8 mouse cellular contexts compared by ENCODE assay signal in the genomic region with DNA sequence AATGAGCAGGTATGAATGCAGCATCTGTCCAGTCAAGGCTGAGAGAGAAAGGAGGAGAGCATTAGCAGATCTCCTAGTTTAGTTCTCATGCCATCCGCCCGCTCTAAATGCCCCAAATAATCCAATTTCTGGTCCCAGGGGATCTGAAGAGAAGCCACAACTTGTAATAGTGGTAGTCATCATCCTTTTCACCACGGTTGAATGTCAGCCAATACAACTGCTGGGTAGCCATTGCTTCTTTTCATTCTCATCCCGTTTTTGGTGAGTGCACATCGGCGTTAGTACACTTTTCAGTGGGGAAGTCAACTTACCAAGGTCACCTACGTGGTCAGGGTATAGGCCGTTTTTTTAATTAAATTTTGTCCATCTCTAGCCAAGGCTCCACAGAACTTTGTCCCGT. TPM values are rescaled to one million over a fixed set of nuclear protein-coding genes. Genes with fewer than 3 reads are reported as not detected.
DNase-seq lines count a peak whose midpoint lies in the region; ATAC-seq lines count a peak whose summit lies in the region.

No protein-coding gene starts in this region.

- 0 out of 2 replicates have a peak, but pooled peaks have one; percentile 12 for ATAC-seq in heart, embryonic 11.5 days (replicated peaks; ENCODE audit: insufficient number of reproducible peaks, low FRiP score, low TSS enrichment)
- ATAC-seq in forebrain, embryonic 14.5 days, result no peak
- ATAC-seq in liver, embryonic 15.5 days (ENCODE audit: insufficient read depth), result no peak

- H3K4me3 ChIP-seq in heart, embryonic 11.5 days (ENCODE audit: low read depth, low read length), result peak overlapping the region; percentile 82
- peak overlapping the region; percentile 78 for H3K4me3 ChIP-seq in forebrain, embryonic 14.5 days (ENCODE audit: low read depth, low read length)
- peak overlapping the region; percentile 91 for H3K4me3 ChIP-seq in liver, embryonic 15.5 days (replicated peaks)

- H3K27me3 ChIP-seq in heart, embryonic 11.5 days (ENCODE audit: control insufficient read depth, insufficient read depth, low read length), result no peaks in the 10 kb centered on the region
- H3K27me3 ChIP-seq in forebrain, embryonic 14.5 days (replicated peaks; ENCODE audit: control insufficient read depth, insufficient read depth, low read length), result no peaks in the 10 kb centered on the region
- H3K27me3 ChIP-seq in liver, embryonic 15.5 days, result no peaks in the 10 kb centered on the region

- 22% methylated on average over 9 of the region's 9 CpGs for WGBS in heart, embryonic 11.5 days (ENCODE audit: insufficient replicate concordance)
- 10% methylated on average over 9 of the region's 9 CpGs for WGBS in forebrain, embryonic 14.5 days
- WGBS in liver, embryonic 15.5 days (ENCODE audit: insufficient replicate concordance), result 27% methylated on average over 9 of the region's 9 CpGs

- peak overlapping the region; percentile 63 for H3K4me2 ChIP-seq in heart, embryonic 11.5 days
- peak overlapping the region; percentile 67 for H3K4me2 ChIP-seq in forebrain, embryonic 14.5 days (ENCODE audit: low read length)
- H3K4me2 ChIP-seq in liver, embryonic 15.5 days, result peak overlapping the region; percentile 78

- intact Hi-C loops in heart, postnatal 14 days (cut with DNase I), result no loop called here

- H3K27ac ChIP-seq in heart, embryonic 11.5 days (ENCODE audit: low read depth, low read length), result no peak overlapping the region; the same call in 1 of the 2 replicates
- no peak overlapping the region for H3K27ac ChIP-seq in forebrain, embryonic 14.5 days (ENCODE audit: low read depth, low read length)
- H3K27ac ChIP-seq in liver, embryonic 15.5 days (replicated peaks), result peak overlapping the region; percentile 78; the same call in 1 of the 2 replicates

- H3K36me3 ChIP-seq in heart, embryonic 11.5 days (ENCODE audit: control insufficient read depth, insufficient read depth, low read length), result no peaks in the 10 kb centered on the region
- H3K36me3 ChIP-seq in forebrain, embryonic 14.5 days (ENCODE audit: control insufficient read depth, insufficient read depth, low read length), result no peaks in the 10 kb centered on the region
- 0 out of 2 replicates have a peak, but pooled peaks cover 5% of the 10 kb centered on the region for H3K36me3 ChIP-seq in liver, embryonic 15.5 days (replicated peaks)

- no peaks in the 10 kb centered on the region for H3K9me3 ChIP-seq in heart, embryonic 11.5 days (replicated peaks; ENCODE audit: control insufficient read depth, low read length)
- no peaks in the 10 kb centered on the region for H3K9me3 ChIP-seq in forebrain, embryonic 14.5 days (replicated peaks; ENCODE audit: control insufficient read depth, low read length)
- H3K9me3 ChIP-seq in liver, embryonic 15.5 days (replicated peaks), result no peaks in the 10 kb centered on the region

- H3K4me1 ChIP-seq in heart, embryonic 11.5 days (ENCODE audit: control insufficient read depth, insufficient read depth, low read length), result no peaks in the 10 kb centered on the region
- H3K4me1 ChIP-seq in forebrain, embryonic 14.5 days (ENCODE audit: control insufficient read depth, insufficient read depth, low read length), result peaks cover 9% of the 10 kb centered on the region
- peaks cover 19% of the 10 kb centered on the region for H3K4me1 ChIP-seq in liver, embryonic 15.5 days (replicated peaks)

- peak overlapping the region; percentile 88 for H3K9ac ChIP-seq in heart, embryonic 11.5 days (ENCODE audit: low read depth, low read length)
- peak overlapping the region; percentile 90 for H3K9ac ChIP-seq in forebrain, embryonic 14.5 days (ENCODE audit: low read length)
- H3K9ac ChIP-seq in liver, embryonic 15.5 days, result peak overlapping the region; percentile 88

- no peak for DNase-seq in heart, postnatal 14 days
- DNase-seq in ES-CJ7 (ENCODE audit: low read depth, low spot score), result peak; percentile 6
- peak; percentile 16 for DNase-seq in forebrain, embryonic 14.5 days (ENCODE audit: low spot score)
- no peak for DNase-seq in T-cell, adult 2 months (ENCODE audit: low spot score)
- no peak for DNase-seq in gastrocnemius, adult 18-20 months (ENCODE audit: low spot score)
- DNase-seq in ovary, adult 18-20 months (ENCODE audit: low spot score), result no peak

RNA-seq across cellular contexts. Expression of a gene that starts 0.8 kb away (rescaled TPM):
- 14.8 and 16.1 TPM in 2 replicates for polyA plus RNA-seq in heart, embryonic 11.5 days (2014; fragmentation: Nextera tagmentation; extraction: Ambion mirVana)
- total RNA-seq in heart, postnatal 14 days (2021), result 1 to 10 TPM; 5.4 TPM
- polyA plus RNA-seq in forebrain, embryonic 14.5 days (2014; fragmentation: Nextera tagmentation; extraction: Ambion mirVana), result 12.7 and 14.7 TPM in 2 replicates
- polyA plus RNA-seq in liver, embryonic 15.5 days (2015; fragmentation: Nextera tagmentation; extraction: Ambion mirVana), result 5.8 and 6.5 TPM in 2 replicates
- total RNA-seq in gastrocnemius, adult 18-20 months (2021), result 1 to 10 TPM; 7.0 to 7.4 TPM

Comparison
In these comparisons a context has a peak if more than half of its experiments do, and no peak if none do; other contexts are left out.
1. DNase-seq: peak in ES-CJ7 (single experiment) and forebrain, embryonic 14.5 days (single experiment); none in heart, postnatal 14 days (0 of 2), T-cell, adult 2 months (single experiment), gastrocnemius, adult 18-20 months (single experiment) and ovary, adult 18-20 months (single experiment).
2. Peak in every context shown above with its lines, with median percentiles within 50 percentile points of each other: H3K4me2 ChIP-seq, H3K4me3 ChIP-seq and H3K9ac ChIP-seq.